Mouse (Mus musculus): ENCODE data around the gene St6galnac5.

Gene St6galnac5

GRCm38 (mm10) chr3:152793006-152793405, 189.0 kb downstream of the St6galnac5 start:
- in situ Hi-C loops (cut with MboI, MseI), result no loop called here

DNA sequence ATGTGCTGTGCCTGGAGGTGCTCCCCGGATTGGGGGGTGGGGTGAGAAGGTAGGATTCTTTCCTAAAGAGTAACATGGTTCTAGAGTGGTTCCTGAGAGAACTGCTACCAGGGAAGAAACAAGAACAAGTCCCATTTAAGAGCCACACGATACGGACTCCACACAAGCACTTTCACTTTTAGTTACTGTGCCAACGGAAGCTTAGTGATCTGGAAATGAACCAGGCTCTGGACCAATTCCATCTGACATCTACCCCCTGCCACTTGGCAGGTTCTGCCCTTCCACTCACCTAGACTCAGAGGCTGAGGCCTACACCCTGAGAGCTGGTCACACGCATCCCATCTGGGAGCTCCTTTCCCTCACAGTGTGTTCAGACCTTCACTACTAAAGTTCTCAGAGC, 189.4 kb downstream of the St6galnac5 start:
- in situ Hi-C loops (cut with MboI, MseI), result no loop called here

DNA sequence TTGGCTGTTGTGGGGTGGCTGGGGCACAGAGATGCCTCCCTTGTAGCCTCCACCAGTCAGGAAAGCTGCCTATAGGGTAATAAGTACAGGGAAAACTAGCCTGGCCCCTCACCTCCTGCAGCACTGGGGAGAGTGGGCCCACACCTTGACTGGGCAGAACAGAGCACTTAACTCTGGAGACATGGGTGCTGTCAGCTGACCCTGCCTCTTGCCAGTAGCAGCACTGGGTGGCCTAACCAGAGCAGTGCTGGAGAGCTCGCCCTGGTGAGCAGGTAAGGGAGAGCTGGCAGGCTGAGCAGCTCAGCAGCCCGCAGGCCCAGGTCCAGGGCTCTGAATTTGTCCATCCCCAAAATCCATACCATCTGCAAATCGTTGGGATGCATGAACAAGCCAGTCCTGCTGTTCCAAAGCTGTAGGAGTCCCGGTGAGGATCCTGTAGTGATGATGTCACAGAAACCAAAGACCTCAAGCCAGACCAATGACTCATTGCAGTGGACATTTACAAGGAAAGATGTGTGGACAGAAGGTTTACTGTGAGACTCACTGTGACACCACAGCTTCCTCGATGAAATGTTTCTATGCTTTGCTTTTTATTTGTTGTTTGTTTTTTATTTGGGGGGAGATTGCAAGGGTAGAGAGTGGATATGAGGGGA, 193.6 kb downstream of the St6galnac5 start:
- in situ Hi-C loops (cut with MboI, MseI), result loop anchor here (10.0 kb wide), 1 partner anchor 866 kb away; no protein-coding TSS in a partner anchor

DNA sequence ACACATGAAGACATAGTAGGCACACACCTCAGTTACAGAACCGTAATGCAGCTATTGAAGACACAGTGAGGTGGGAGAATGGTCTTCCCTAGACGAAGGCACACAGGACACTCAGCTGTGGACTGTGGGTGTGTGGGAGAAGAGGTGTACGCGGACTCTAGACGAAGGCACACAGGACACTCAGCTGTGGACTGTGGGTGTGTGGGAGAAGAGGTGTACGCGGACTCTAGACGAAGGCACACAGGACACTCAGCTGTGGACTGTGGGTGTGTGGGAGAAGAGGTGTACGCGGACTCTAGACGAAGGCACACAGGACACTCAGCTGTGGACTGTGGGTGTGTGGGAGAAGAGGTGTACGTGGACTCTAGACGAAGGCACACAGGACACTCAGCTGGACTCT, 197.7 kb downstream of the St6galnac5 start:
- in situ Hi-C loops (cut with MboI, MseI), result loop anchor here (10.0 kb wide), 1 partner anchor 870 kb away; no protein-coding TSS in a partner anchor

DNA sequence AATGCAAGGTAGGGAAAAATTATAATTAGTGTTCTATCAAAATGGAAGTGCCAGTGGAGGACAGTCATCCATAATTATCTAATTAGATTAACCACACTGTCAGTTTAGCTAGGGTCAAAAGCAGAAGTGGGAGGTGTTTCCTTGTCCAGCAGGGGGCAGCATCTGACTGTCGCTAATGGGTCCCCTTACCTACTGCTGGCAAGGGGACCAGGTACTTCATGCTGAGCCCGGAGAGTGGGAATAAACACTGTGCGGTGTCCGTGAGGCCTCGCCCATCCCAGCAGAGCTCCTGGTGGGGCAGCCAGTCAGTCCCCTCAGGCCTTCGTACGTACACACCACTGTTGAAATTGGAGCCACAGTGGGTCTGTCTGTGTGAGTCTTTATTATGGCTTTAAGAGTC, 198.3 kb downstream of the St6galnac5 start:
- in situ Hi-C loops (cut with MboI, MseI), result loop anchor here (10.0 kb wide), 1 partner anchor 871 kb away; no protein-coding TSS in a partner anchor

DNA sequence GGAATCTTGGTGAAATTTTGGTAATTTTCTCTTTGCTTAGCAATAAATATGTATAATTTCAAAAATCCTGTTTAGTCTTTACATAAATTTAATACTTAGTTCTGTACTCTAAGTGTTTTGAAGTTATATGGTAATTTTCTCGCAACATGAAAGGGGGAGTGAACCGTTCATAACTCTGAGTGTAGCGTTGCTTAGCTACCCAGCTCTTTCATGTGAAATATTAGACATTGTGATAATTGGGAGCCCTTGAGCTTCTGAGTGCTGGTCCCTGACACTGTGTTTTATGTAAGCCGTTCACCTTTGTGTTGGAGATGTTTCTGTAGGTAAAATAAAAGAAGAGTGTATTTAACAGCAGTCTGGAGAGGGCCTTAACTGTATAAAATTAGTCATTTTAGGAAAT, 202.2 kb downstream of the St6galnac5 start:
- in situ Hi-C loops (cut with MboI, MseI), result loop anchor here (10.0 kb wide), 1 partner anchor 875 kb away; no protein-coding TSS in a partner anchor

GRCm38 (mm10) chr3:152776872-152777540, 205.0 kb downstream of the St6galnac5 start:
- in situ Hi-C loops (cut with MboI, MseI), result no loop called here

DNA sequence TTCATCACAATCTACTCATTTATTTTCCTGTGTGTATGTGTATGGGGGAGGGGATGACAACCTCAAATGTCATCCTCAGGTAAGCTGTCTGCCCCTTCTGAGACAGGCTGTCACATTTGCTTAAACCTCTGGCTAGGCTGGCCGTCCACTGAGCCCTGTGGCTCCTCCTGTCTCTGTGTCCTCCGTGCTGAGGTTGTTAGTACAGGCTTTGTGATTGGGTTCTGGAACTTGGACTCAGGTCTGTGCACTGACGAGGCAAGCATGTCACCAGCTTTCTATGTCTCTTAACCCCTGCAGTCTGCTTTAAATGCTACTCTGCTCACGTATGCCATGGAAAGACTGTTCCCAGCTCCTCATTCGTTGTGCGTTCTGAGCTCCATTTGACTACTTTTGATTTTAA, 205.7 kb downstream of the St6galnac5 start:
- in situ Hi-C loops (cut with MboI, MseI), result no loop called here

- in situ Hi-C loops (cut with MboI, MseI), result no loop called here
Measured at GRCm38 (mm10) chr3:152770056-152770455, 212.0 kb downstream of the St6galnac5 start.

- in situ Hi-C loops (cut with MboI, MseI), result no loop called here
Measured at GRCm38 (mm10) chr3:152767485-152767884, 214.6 kb downstream of the St6galnac5 start.

All from regulatory T cell (primary cell).